Mouse (Mus musculus): ENCODE results near the gene Ccdc107. TPM values are rescaled to one million over a fixed set of nuclear protein-coding genes. Genes with fewer than 3 reads are reported as not detected.
A peak's percentile ranks its signal among the peaks of the same experiment; 100 is the strongest.
"Not testable (repeated sequence)": the region's sequence is repeated elsewhere in the genome, so short reads cannot be mapped to it uniquely, and the experiment has no call there.

The Ccdc107 gene
- polyA plus RNA-seq, 1 experiment from 2014 or later = 44.8 TPM

- no peaks in the 10 kb centered on the region for H3K9me3 ChIP-seq (replicated peaks)
- H3K4me3 ChIP-seq = no peak overlapping the region
- H3K27ac ChIP-seq (replicated peaks) = no peak overlapping the region
- no peaks in the 10 kb centered on the region for H3K27me3 ChIP-seq (ENCODE audit: low read depth, poor library complexity, severe bottlenecking)
- peaks cover 5% of the 10 kb centered on the region; the same call in 1 of the 2 replicates for H3K4me1 ChIP-seq
- 83% methylated on average over 1 of the region's 1 CpGs for WGBS
- DNase-seq (ENCODE audit: low spot score) = no peak
- no peaks in the 10 kb centered on the region for H3K36me3 ChIP-seq
Observed at GRCm38 (mm10) chr4:43473636-43474035, 19.1 kb upstream of the Ccdc107 start.

- Histone ChIP-seq H3K9me3 (replicated peaks) (no peaks in the 10 kb centered on the region), H3K27me3 (ENCODE audit: low read depth, poor library complexity, severe bottlenecking) (no peaks in the 10 kb centered on the region), H3K4me1 (peaks cover 9% of the 10 kb centered on the region; the same call in 1 of the 2 replicates), H3K36me3 (no peaks in the 10 kb centered on the region), H3K27ac (replicated peaks) (no peak overlapping the region), H3K4me3 (no peak overlapping the region)
- 90% methylated on average over 6 of the region's 6 CpGs for WGBS
- DNase-seq (ENCODE audit: low spot score) = no peak
Observed at GRCm38 (mm10) chr4:43476604-43477003, 16.1 kb upstream of the Ccdc107 start.

- no peaks in the 10 kb centered on the region for H3K36me3 ChIP-seq
- peaks cover 9% of the 10 kb centered on the region; the same call in 1 of the 2 replicates for H3K4me1 ChIP-seq
- H3K27ac ChIP-seq (replicated peaks) = peak overlapping the region; percentile 80
- peak overlapping the region; percentile 43 for H3K4me3 ChIP-seq
- peak; percentile 83 for DNase-seq (ENCODE audit: low spot score)
- H3K9me3 ChIP-seq (replicated peaks) = no peaks in the 10 kb centered on the region
- H3K27me3 ChIP-seq (ENCODE audit: low read depth, poor library complexity, severe bottlenecking) = peaks cover 5% of the 10 kb centered on the region; the same call in 1 of the 2 replicates
- 18% methylated on average over 11 of the region's 11 CpGs for WGBS
Observed at GRCm38 (mm10) chr4:43477857-43478533, 14.7 kb upstream of the Ccdc107 start.

GRCm38 (mm10) chr4:43478534-43478858 is 14.2 kb upstream of the Ccdc107 start:
- Histone ChIP-seq H3K27ac (replicated peaks) (peak overlapping the region; percentile 80), H3K9me3 (replicated peaks) (no peaks in the 10 kb centered on the region), H3K36me3 (no peaks in the 10 kb centered on the region), H3K4me3 (peak overlapping the region; percentile 43), H3K4me1 (peaks cover 9% of the 10 kb centered on the region; the same call in 1 of the 2 replicates), H3K27me3 (ENCODE audit: low read depth, poor library complexity, severe bottlenecking) (peaks cover 5% of the 10 kb centered on the region; the same call in 1 of the 2 replicates)
- 53% methylated on average over 8 of the region's 8 CpGs for WGBS
- DNase-seq (ENCODE audit: low spot score) = no peak

GRCm38 (mm10) chr4:43478906-43479832 is 13.5 kb upstream of the Ccdc107 start:
- peak; percentile 62 for DNase-seq (ENCODE audit: low spot score)
- H3K4me3 ChIP-seq = no peak overlapping the region
- no peak overlapping the region for H3K27ac ChIP-seq (replicated peaks)
- WGBS = 47% methylated on average over 24 of the region's 24 CpGs
- H3K36me3 ChIP-seq = no peaks in the 10 kb centered on the region
- peaks cover 9% of the 10 kb centered on the region; the same call in 1 of the 2 replicates for H3K4me1 ChIP-seq
- peaks cover 5% of the 10 kb centered on the region; the same call in 1 of the 2 replicates for H3K27me3 ChIP-seq (ENCODE audit: low read depth, poor library complexity, severe bottlenecking)
- no peaks in the 10 kb centered on the region for H3K9me3 ChIP-seq (replicated peaks)

GRCm38 (mm10) chr4:43480985-43481384 is 11.7 kb upstream of the Ccdc107 start:
- Histone ChIP-seq H3K36me3 (no peaks in the 10 kb centered on the region), H3K4me3 (no peak overlapping the region), H3K9me3 (replicated peaks) (no peaks in the 10 kb centered on the region), H3K27ac (replicated peaks) (no peak overlapping the region), H3K27me3 (ENCODE audit: low read depth, poor library complexity, severe bottlenecking) (peaks cover 5% of the 10 kb centered on the region; the same call in 1 of the 2 replicates), H3K4me1 (peaks cover 9% of the 10 kb centered on the region; the same call in 1 of the 2 replicates)
- no peak for DNase-seq (ENCODE audit: low spot score)
- 86% methylated on average over 5 of the region's 5 CpGs for whole genome bisulfite sequencing

- DNase-seq (ENCODE audit: low spot score) = no peak
- WGBS = 73% methylated on average over 7 of the region's 7 CpGs
- H3K27me3 ChIP-seq (ENCODE audit: low read depth, poor library complexity, severe bottlenecking) = peaks cover 5% of the 10 kb centered on the region; the same call in 1 of the 2 replicates
- no peaks in the 10 kb centered on the region for H3K9me3 ChIP-seq (replicated peaks)
- H3K27ac ChIP-seq (replicated peaks) = no peak overlapping the region
- H3K36me3 ChIP-seq = no peaks in the 10 kb centered on the region
- no peak overlapping the region for H3K4me3 ChIP-seq
- peaks cover 9% of the 10 kb centered on the region; the same call in 1 of the 2 replicates for H3K4me1 ChIP-seq
Observed at GRCm38 (mm10) chr4:43481894-43482456, 10.7 kb upstream of the Ccdc107 start.

GRCm38 (mm10) chr4:43482591-43482990 is 10.1 kb upstream of the Ccdc107 start:
- no peak overlapping the region for H3K4me3 ChIP-seq
- H3K9me3 ChIP-seq (replicated peaks) = no peaks in the 10 kb centered on the region
- 78% methylated on average over 10 of the region's 10 CpGs for whole genome bisulfite sequencing

GRCm38 (mm10) chr4:43483535-43484091 is 9.1 kb upstream of the Ccdc107 start, which contains the start of gene Sit1:
Gene Sit1, minus strand, starts transcription at chr4:43483734.
- 62% methylated on average over 12 of the region's 12 CpGs for WGBS
- no peaks in the 10 kb centered on the region for H3K36me3 ChIP-seq
- DNase-seq (ENCODE audit: low spot score) = no peak

More at GRCm38 (mm10) chr4:43482591-43482990, 10.1 kb upstream of the Ccdc107 start:
- Histone ChIP-seq H3K27me3 (ENCODE audit: low read depth, poor library complexity, severe bottlenecking) (peaks cover 5% of the 10 kb centered on the region; the same call in 1 of the 2 replicates), H3K27ac (replicated peaks) (no peak overlapping the region), H3K4me1 (peaks cover 9% of the 10 kb centered on the region; the same call in 1 of the 2 replicates), H3K36me3 (no peaks in the 10 kb centered on the region)
- no peak for DNase-seq (ENCODE audit: low spot score)

GRCm38 (mm10) chr4:43485666-43486065 is 7.0 kb upstream of the Ccdc107 start:
- not testable (repeated sequence) for H3K4me3 ChIP-seq; H3K36me3 ChIP-seq; H3K9me3 ChIP-seq (replicated peaks); H3K27me3 ChIP-seq (ENCODE audit: low read depth, poor library complexity, severe bottlenecking); DNase-seq (ENCODE audit: low spot score); H3K27ac ChIP-seq (replicated peaks); H3K4me1 ChIP-seq
- WGBS = 83% methylated on average over 5 of the region's 5 CpGs

More at GRCm38 (mm10) chr4:43483535-43484091, 9.1 kb upstream of the Ccdc107 start, which contains the start of gene Sit1:
- Histone ChIP-seq H3K27me3 (ENCODE audit: low read depth, poor library complexity, severe bottlenecking) (peaks cover 5% of the 10 kb centered on the region; the same call in 1 of the 2 replicates), H3K4me1 (peaks cover 4% of the 10 kb centered on the region; the same call in 1 of the 2 replicates), H3K9me3 (replicated peaks) (no peaks in the 10 kb centered on the region), H3K4me3 (no peak within 1 kb of the TSS), H3K27ac (replicated peaks) (no peak within 1 kb of the TSS)

- DNase-seq (ENCODE audit: low spot score) = no peak
- Histone ChIP-seq H3K4me3 (no peak overlapping the region), H3K4me1 (peaks cover 13% of the 10 kb centered on the region), H3K36me3 (no peaks in the 10 kb centered on the region), H3K9me3 (replicated peaks) (peaks cover 3% of the 10 kb centered on the region; the same call in 1 of the 2 replicates), H3K27me3 (ENCODE audit: low read depth, poor library complexity, severe bottlenecking) (0 out of 2 replicates have a peak, but pooled peaks cover 3% of the 10 kb centered on the region), H3K27ac (replicated peaks) (no peak overlapping the region)
- 95% methylated on average over 3 of the region's 3 CpGs for WGBS
Observed at GRCm38 (mm10) chr4:43489611-43490010, 3.1 kb upstream of the Ccdc107 start.

- DNase-seq (ENCODE audit: low spot score) = no peak
- H3K27ac ChIP-seq (replicated peaks) = no peak overlapping the region
- peaks cover 15% of the 10 kb centered on the region for H3K27me3 ChIP-seq (ENCODE audit: low read depth, poor library complexity, severe bottlenecking)
- peaks cover 25% of the 10 kb centered on the region for H3K4me1 ChIP-seq
- peaks cover 3% of the 10 kb centered on the region; the same call in 1 of the 2 replicates for H3K9me3 ChIP-seq (replicated peaks)
- no peak overlapping the region for H3K4me3 ChIP-seq
- 90% methylated on average over 5 of the region's 5 CpGs for WGBS
- H3K36me3 ChIP-seq = peaks cover 7% of the 10 kb centered on the region; the same call in 1 of the 2 replicates
Observed at GRCm38 (mm10) chr4:43490801-43491200, 1.9 kb upstream of the Ccdc107 start.
